Mouse (Mus musculus): ENCODE measurements at regions not wholly inside any gene's neighbourhood (a gene's known extent, or its start where the extent isn't known, plus 50 kb on each side); places are given as distances from the start of the nearest gene placed in this dataset.

DNA sequence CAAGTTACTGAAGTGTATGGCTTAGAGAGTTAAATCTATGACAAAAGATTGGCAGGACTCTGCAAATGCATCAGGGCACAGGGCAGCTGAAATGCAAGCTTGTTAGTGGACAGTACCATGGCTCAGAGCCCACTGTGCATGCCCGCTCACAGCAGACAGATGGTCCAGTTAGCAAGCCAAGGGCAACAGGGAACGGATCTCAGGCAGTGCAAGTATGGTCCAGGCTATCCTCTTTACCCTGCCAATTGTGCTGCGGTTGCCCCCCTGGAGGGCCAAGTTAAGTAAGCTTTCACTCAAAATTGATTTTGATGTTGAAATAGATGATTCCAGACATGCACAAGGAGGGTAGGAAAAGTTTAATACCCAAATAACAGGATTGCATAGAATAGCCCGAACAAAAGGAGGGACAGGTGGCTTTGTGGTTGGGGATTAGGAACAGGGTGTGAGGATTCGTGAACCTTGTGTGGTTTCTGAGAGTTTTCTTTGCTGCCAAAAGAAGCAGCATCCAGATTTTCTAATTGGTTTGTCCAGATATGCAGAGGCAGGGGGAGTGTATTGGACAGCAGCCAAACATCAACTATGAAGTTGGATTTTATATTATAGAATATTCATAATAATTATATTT lies 1934.2 kb downstream of the 9330182O14Rik start:
- no peak overlapping the region for H3K27ac ChIP-seq
- H3K36me3 ChIP-seq (replicated peaks; ENCODE audit: control insufficient read depth, insufficient read depth, low read depth), result no peaks in the 10 kb centered on the region
- H3K9ac ChIP-seq (replicated peaks), result no peak overlapping the region
- DNase-seq (ENCODE audit: low read depth in 3 of 3, low spot score in 3 of 3) (no peak), ATAC-seq (ENCODE audit: insufficient read depth) (no peak)
- no peak overlapping the region for H3K4me2 ChIP-seq (ENCODE audit: low read depth)
- TF ChIP-seq CTCF (IDR thresholded peaks at IDR 0.05; ENCODE audit: low read depth), result no peak
- no peak for TF ChIP-seq EP300 (IDR thresholded peaks at IDR 0.05; ENCODE audit: low read depth)
- WGBS (ENCODE audit: insufficient replicate concordance), result 57% methylated on average over 5 of the region's 5 CpGs
- H3K4me3 ChIP-seq (ENCODE audit: insufficient read depth in 1 of 2, low read depth in 2 of 2, low read length in 2 of 2), result no peak overlapping the region
- no peaks in the 10 kb centered on the region for H3K9me3 ChIP-seq (ENCODE audit: control insufficient read depth, low read length)
- no peaks in the 10 kb centered on the region for H3K4me1 ChIP-seq (replicated peaks; ENCODE audit: control insufficient read depth in 2 of 2, insufficient read depth in 2 of 2, low read length in 1 of 2)
- no peaks in the 10 kb centered on the region for H3K27me3 ChIP-seq (ENCODE audit: control insufficient read depth, insufficient read depth, low read length)

DNA sequence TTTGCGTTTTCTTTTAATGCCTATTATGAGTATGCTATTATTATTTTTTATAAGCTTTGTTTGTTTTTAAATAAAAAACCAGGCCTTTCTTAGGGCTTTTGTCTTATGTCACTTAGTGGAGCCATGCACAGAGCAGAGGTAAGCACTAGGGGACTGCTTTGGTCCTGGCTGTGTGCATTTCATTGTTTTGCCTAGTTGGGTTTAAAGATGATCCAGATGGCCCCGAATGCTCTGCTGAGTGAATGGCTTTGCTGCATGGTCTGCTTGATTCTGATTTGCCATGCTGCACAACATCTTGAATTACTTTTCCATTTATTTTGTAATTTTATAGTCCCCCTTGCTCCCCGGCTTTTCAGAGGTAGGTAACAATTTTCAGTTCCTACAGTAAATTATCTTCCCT lies 1934.9 kb downstream of the 9330182O14Rik start:
- H3K9ac ChIP-seq (replicated peaks), result no peak overlapping the region
- no peak overlapping the region for H3K4me3 ChIP-seq (ENCODE audit: insufficient read depth in 1 of 2, low read depth in 2 of 2, low read length in 2 of 2)
- no peak overlapping the region for H3K27ac ChIP-seq
- DNase-seq (ENCODE audit: low read depth in 3 of 3, low spot score in 3 of 3) (no peak), ATAC-seq (ENCODE audit: insufficient read depth) (no peak)
- TF ChIP-seq CTCF (IDR thresholded peaks at IDR 0.05; ENCODE audit: low read depth), result no peak
- TF ChIP-seq EP300 (IDR thresholded peaks at IDR 0.05; ENCODE audit: low read depth), result no peak
- no peaks in the 10 kb centered on the region for H3K9me3 ChIP-seq (ENCODE audit: control insufficient read depth, low read length)
- H3K4me2 ChIP-seq (ENCODE audit: low read depth), result no peak overlapping the region
- no peaks in the 10 kb centered on the region for H3K36me3 ChIP-seq (replicated peaks; ENCODE audit: control insufficient read depth, insufficient read depth, low read depth)
- no peaks in the 10 kb centered on the region for H3K4me1 ChIP-seq (replicated peaks; ENCODE audit: control insufficient read depth in 2 of 2, insufficient read depth in 2 of 2, low read length in 1 of 2)
- no peaks in the 10 kb centered on the region for H3K27me3 ChIP-seq (ENCODE audit: control insufficient read depth, insufficient read depth, low read length)
- 59% methylated on average over 3 of the region's 3 CpGs for WGBS (ENCODE audit: insufficient replicate concordance)

DNA sequence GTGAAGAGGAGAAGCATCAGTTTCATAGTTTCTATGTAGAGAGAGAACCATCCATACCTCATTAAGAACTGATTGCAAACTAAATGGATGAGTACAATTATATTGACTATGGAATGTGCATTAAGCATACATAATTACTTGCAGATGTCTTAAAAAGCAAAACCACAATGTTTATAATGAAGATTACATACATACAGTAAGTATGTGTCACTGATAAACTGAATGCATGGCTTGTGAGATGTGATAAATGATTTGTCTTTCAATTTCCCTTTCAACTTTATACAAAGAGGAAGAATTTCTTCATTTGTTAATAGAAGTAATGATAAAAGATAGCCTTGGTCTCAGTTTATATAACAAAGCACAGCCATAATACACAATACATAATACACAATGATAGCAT lies 1939.3 kb downstream of the 9330182O14Rik start:
- no peak for DNase-seq (ENCODE audit: low read depth in 3 of 3, low spot score in 3 of 3)
- Histone ChIP-seq H3K4me1 (replicated peaks; ENCODE audit: control insufficient read depth in 2 of 2, insufficient read depth in 2 of 2, low read length in 1 of 2) (no peaks in the 10 kb centered on the region), H3K36me3 (replicated peaks; ENCODE audit: control insufficient read depth, insufficient read depth, low read depth) (no peaks in the 10 kb centered on the region), H3K9ac (replicated peaks) (no peak overlapping the region), H3K27me3 (ENCODE audit: control insufficient read depth, insufficient read depth, low read length) (no peaks in the 10 kb centered on the region), H3K4me2 (ENCODE audit: low read depth) (no peak overlapping the region), H3K9me3 (ENCODE audit: control insufficient read depth, low read length) (no peaks in the 10 kb centered on the region), H3K4me3 (ENCODE audit: insufficient read depth in 1 of 2, low read depth in 2 of 2, low read length in 2 of 2) (no peak overlapping the region), H3K27ac (no peak overlapping the region)
- no peak for TF ChIP-seq EP300 (IDR thresholded peaks at IDR 0.05; ENCODE audit: low read depth)
- TF ChIP-seq CTCF (IDR thresholded peaks at IDR 0.05; ENCODE audit: low read depth), result no peak
- no peak for ATAC-seq (ENCODE audit: insufficient read depth)

DNA sequence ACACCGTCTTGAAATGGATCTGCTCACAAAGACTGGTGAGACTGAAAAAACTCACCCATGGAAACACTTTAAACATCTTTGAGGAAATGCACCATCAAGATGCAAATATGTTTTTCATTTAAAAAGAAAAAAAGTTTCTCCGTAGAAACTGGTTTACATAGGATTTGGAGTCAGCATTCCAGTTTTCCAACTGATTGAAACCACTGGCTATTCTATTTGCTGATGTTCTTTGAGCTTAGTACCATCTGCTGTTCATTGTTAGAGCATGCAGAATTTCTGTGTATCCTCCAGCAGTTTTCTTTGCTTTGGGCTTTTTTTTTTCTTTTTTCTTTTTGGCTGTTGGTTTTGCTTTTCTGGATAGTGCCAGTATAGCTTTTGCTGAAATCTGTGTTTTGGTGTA lies 1948.3 kb downstream of the 9330182O14Rik start:
- WGBS (ENCODE audit: insufficient replicate concordance), result 72% methylated on average over 2 of the region's 2 CpGs
- no peak for TF ChIP-seq EP300 (IDR thresholded peaks at IDR 0.05; ENCODE audit: low read depth)
- TF ChIP-seq CTCF (IDR thresholded peaks at IDR 0.05; ENCODE audit: low read depth), result no peak
- H3K27me3 ChIP-seq (ENCODE audit: control insufficient read depth, insufficient read depth, low read length), result no peaks in the 10 kb centered on the region
- no peak overlapping the region for H3K4me3 ChIP-seq (ENCODE audit: insufficient read depth in 1 of 2, low read depth in 2 of 2, low read length in 2 of 2)
- ATAC-seq (ENCODE audit: insufficient read depth) (no peak), DNase-seq (ENCODE audit: low read depth in 3 of 3, low spot score in 3 of 3) (no peak)
- no peaks in the 10 kb centered on the region for H3K4me1 ChIP-seq (replicated peaks; ENCODE audit: control insufficient read depth in 2 of 2, insufficient read depth in 2 of 2, low read length in 1 of 2)
- no peaks in the 10 kb centered on the region for H3K9me3 ChIP-seq (ENCODE audit: control insufficient read depth, low read length)
- no peaks in the 10 kb centered on the region for H3K36me3 ChIP-seq (replicated peaks; ENCODE audit: control insufficient read depth, insufficient read depth, low read depth)
- H3K9ac ChIP-seq (replicated peaks), result no peak overlapping the region
- no peak overlapping the region for H3K27ac ChIP-seq
- no peak overlapping the region for H3K4me2 ChIP-seq (ENCODE audit: low read depth)

DNA sequence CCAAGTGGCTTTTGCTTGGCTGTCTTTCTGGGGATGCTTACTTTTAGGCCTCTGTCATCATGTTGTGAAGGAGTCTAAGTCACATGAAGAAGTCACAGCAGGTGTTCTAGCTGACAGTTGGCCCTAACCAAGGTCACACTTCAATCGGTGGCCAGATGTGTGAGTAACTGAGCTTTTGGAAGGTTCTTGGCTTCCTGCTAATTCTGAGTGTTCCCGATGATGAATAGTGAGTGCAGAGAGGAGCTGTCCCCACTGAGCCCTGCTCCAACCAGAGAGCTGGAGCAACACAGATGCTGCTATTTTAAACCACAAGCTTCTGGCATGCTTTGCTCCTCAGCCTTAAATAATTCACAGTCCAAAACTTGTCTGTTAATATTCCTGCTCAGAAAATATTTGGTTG lies 1966.6 kb downstream of the 9330182O14Rik start:
- Histone ChIP-seq H3K9me3 (ENCODE audit: control insufficient read depth, low read length) (no peaks in the 10 kb centered on the region), H3K4me2 (ENCODE audit: low read depth) (no peak overlapping the region), H3K4me1 (replicated peaks; ENCODE audit: control insufficient read depth in 2 of 2, insufficient read depth in 2 of 2, low read length in 1 of 2) (no peaks in the 10 kb centered on the region), H3K4me3 (ENCODE audit: insufficient read depth in 1 of 2, low read depth in 2 of 2, low read length in 2 of 2) (no peak overlapping the region), H3K27ac (no peak overlapping the region), H3K9ac (replicated peaks) (no peak overlapping the region), H3K36me3 (replicated peaks; ENCODE audit: control insufficient read depth, insufficient read depth, low read depth) (no peaks in the 10 kb centered on the region), H3K27me3 (ENCODE audit: control insufficient read depth, insufficient read depth, low read length) (no peaks in the 10 kb centered on the region)
- DNase-seq (ENCODE audit: low read depth in 3 of 3, low spot score in 3 of 3) (no peak), ATAC-seq (ENCODE audit: insufficient read depth) (no peak)
- TF ChIP-seq EP300 (IDR thresholded peaks at IDR 0.05; ENCODE audit: low read depth) (no peak), CTCF (IDR thresholded peaks at IDR 0.05; ENCODE audit: low read depth) (no peak)
- WGBS (ENCODE audit: insufficient replicate concordance), result 29% methylated on average over 2 of the region's 2 CpGs
